Mouse (Mus musculus): ENCODE measurements around the gene Etv1.

DNA sequence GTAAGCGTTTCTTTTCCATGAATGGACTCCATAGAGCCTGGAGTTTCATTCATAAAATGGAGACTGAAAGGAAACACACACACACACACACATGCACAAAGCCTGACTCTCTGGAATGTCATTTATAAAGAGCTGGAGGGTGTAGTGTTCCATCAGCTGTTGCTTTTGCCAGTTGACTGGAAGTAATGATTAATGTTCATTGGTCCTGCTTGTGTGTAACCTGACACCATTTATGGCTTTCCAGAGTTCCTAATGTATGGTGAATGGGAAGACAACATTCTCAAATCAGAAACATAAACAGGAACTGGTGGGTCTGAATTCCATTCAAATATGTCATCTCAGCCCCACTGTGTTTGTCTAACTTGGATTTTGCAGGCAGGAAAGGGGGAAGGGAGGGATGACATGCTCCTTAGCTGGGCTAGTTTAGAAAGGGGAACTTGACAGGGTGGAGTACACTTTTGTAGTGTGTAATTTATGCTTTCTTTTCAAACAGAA is 64.7 kb downstream of the Etv1 start:
- TF ChIP-seq POLR2A (IDR thresholded peaks at IDR 0.05; ENCODE audit: borderline replicate concordance, extremely low read depth, low read depth, low read length) (no peak), CTCF (IDR thresholded peaks at IDR 0.05; ENCODE audit: insufficient read depth, low read length) (no peak)

Data from lung, adult 2 months (tissue).